Mouse (Mus musculus) layer of hippocampus, postnatal 36 days (tissue): Measurements from ENCODE around the gene Calm2. TPM values are rescaled to one million over a fixed set of nuclear protein-coding genes. Genes with fewer than 3 reads are reported as not detected.

Experiments used
- DNase-seq, 2 experiments: peaks; one replicate each; pipeline ENCODE4 v3.0.0; 2022
- total RNA-seq, 2 experiments: library from RNA; stranded (reverse); gene quantifications; 2 replicates each; pipeline ENCODE4 v1.2.3; 2021

Calm2 gene
- total RNA-seq, 2 experiments from 2014 or later, result 2,120 to 2,282 TPM

DNA sequence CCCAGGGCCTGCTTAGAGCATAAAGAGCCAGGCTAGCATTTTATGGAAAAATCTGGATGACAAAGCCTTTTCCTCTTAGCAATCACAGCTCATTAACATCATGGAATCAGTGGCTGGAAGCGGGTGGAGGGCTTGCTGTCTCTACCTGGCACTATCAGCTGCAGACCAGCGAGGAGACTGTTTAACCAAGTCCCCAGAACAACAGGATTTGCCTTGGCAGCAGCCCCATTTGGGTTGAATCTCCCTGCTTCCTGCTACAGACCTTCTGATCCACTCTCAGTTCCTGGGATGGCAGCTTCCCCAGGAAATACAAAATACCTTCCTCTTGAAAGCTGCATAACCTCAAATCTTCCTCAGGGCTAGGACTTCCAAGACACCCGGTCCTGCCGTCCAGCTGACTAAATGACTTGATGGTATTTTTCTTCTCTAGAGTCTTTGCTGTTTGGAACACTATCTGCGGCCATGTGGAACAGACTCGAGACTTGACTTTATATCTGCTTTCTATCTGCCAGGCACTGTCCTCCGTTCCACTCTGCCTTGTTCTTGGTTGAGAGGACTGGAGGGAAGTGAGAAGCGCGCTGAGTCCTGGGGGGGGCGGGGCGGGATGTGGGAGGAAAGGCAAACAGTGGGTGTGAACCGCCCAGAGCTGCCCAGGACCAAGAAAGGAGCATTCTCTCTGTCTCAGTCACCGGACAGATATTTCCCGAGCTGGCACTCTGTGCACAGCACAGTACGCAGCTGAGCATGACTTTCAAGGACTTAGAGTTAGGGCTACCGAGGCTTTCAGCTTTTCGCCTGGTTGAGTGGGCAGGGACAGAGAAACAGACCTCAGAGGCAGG, 12.4 kb upstream of the Calm2 start:
- DNase-seq, result no peak

DNA sequence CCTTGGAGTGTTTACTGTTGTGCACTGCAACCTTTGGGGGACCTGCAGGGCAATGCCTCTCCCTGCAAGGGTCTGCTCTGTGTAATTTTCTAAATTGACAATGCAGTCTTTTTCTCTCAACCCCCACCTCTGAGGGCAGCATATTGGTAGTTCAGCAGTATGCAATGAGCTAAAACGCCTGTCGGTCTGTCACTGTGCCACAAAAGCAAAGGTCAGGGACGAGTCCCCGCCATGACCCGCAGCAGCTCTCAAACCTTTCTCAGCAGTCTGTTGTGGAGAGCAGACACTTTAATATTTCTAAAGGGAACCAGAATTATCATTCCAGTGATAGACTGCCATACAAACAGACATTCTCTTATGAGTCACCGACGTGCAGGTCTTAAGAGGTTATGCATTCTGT, 11.2 kb upstream of the Calm2 start:
- DNase-seq, result no peak

DNA sequence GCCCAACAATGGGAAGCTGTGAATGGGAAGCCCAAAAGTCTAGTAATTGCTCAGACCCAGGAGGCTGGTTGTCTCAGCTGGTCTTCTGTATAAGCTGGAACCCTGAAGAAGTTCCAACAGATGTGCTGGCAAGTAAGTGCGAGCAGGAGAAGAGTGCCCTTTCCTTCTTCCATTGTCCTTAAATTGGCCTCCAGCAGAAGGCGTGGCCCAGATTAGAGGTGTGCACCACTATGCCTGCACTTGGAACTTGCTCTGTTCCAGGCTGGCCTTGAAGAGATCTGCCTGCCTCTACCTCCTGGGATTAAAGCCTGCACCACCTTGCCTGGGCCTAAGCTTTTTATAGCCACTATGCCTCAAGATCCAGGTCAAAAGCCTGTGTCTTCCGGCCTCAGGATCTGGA, 7.4 kb upstream of the Calm2 start:
- no peak for DNase-seq

DNA sequence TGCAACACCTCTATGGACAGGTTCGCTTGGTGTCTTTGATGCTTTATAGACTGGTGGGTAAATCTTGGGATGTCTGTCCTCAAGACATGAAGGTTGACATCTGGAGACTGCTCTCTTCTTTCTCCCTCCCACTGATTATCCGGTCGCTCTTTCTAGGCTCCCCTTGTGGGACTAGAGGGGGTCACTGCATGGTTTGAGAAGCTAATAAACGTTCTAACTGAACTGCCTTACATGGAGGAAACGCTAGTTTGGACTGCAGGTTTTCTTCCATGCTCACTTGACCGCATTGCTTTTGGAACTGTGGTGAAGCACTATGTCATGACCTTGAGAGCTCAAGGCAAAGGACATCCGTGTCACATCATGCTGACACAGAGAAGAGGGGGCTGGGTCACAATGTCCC, 6.6 kb upstream of the Calm2 start:
- no peak for DNase-seq

- DNase-seq, result no peak
These were observed 2.1 kb upstream of the Calm2 start for GRCm38 (mm10) chr17:87448881-87449280.

DNA sequence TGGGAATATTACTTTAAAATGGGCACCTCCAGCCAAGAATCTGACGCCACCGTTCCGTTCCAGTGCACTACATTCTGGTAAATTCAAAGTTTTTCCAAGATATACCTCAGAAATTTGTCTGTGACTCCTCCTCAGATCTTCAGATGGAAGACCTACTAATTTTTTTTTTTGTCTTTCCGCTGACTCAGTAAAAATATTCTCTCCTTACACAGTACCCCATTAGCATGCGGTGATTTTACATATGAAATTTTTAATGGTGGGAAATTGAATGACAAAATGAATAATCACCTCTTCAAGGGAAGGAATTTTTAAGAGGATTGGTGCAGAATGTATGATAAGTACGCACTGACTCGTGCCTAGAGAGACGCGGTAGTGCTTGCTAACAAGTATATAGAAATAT, 1.6 kb upstream of the Calm2 start:
- DNase-seq, result no peak

- no peak for DNase-seq
These were observed 971 bp upstream of the Calm2 start for GRCm38 (mm10) chr17:87447612-87448200.

DNA sequence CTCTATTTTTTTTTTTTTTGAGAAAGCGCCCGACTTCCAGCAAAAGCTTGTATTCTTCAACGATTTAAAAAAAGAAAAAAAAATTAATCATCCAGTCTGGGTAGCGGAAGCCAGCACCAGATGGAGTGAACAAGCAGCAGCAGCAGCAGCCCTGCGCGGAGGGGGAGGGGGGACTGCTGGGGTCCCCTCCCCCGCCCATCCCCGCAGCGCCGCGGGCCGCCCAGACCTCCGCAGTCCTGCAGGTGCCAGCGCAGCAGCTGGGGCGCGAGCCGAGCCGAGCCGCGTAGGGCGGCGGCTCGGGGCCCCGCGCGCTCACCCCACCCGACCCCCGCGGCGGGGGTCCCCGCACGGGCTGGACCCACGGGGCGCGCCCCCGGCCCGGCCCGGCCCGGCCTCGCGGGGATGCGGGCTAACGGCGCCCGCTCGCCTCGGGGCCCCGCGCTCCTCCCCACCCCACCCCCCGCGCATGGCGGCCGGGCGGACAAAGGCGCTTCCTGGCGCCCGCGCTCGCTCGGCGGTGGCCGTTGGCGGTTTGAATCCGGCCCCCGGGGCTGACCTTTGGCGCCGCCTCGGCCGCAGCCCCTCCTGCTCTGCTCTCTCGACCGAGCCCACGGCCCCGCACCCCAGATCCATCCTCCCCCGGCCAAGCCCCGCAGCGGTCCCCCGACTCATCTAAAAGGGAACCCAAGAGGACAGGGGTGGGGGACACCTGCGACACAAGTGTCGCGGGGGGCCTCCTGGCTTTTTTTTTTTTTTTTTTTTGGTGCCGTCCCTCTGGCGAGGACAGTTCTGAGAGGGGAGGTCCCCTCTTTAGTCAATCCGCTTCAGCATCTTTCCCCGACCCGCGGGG, 593 bp downstream of the Calm2 start:
- peak; percentile 73 to 74 for DNase-seq

DNA sequence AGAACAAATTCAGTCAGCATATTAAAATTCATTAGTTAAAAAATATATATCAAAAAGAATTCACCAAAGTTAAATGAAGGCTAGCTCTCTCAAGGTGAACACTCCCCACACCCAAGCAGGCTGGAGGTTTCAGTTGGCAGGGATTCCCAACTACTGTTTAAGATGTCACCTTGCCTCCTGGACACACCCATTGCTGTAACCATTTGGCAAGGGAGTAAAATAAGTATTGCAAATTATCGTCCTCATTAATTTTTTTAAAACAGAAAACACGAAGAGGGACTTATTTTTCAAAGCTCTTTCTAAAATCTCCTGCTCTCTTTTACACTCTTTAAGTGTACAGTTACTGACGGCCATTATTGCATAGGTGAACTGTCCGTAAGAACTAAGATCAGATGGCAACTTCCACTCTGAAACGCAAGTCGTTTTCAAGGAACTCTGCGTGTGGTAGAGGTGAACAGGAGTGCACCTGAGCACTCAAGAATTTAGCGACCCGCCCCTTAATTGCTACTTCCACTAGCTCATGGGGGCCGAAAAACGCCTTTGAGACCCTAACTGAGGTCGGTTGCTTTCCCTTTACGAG, 1.3 kb downstream of the Calm2 start:
- no peak for DNase-seq

DNA sequence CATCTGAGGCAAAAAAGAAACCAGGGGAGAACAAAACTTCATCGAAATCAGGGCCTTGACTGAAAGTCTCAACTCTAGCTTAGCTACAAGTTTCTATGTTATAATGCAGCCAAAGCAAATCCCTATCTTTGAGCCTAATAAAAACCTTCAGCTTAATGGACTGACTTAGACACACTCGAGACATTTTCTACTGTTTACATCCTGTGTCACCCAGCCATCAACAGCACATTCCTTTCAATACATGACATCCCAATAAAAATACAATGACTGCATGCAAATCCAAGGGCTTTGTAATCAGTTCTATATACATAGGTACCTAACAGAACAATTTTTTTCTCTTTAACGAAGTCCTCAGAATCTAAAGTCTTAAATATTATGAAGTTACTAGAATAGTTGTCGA, 2.0 kb downstream of the Calm2 start:
- no peak for DNase-seq

DNA sequence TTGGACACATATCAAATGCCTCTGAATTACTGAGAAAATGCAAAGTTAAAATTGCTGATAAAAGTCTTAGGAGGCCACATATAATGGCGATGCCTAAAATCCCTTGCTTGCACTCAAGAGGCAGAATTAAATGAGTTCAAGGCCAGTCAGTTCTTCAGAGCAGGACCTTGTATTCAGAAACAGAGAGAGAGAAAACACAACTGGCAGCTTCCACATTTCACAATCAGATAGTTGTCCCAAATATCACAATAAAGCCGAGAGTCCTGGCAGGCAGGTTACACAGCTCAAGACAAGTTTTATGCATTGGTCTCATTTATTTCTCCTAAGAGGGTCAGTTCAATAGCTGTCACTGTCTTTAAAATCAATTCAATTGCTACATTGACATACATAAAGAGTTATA, 5.2 kb downstream of the Calm2 start:
- no peak for DNase-seq

GRCm38 (mm10) chr17:87439441-87439840, 7.3 kb downstream of the Calm2 start:
- DNase-seq, result no peak

DNA sequence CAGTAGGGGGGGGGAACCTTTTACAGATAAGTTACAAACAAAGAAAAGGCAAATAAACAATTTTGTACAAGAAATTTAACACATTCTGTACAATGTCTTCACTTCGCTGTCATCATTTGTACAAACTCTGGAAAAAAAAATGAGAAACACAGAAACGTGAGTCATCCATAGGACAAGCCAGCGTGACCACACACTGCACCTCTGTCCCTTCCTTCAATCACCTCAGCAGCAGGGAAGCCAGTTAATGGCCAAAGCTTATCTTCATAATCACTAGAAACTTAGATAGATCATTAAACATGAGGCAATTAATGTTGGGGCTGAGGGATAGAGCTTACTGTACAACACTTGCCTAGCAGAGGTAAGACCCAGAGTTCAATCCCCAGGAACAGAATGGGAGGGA, 12.8 kb downstream of the Calm2 start:
- DNase-seq, result no peak

DNA sequence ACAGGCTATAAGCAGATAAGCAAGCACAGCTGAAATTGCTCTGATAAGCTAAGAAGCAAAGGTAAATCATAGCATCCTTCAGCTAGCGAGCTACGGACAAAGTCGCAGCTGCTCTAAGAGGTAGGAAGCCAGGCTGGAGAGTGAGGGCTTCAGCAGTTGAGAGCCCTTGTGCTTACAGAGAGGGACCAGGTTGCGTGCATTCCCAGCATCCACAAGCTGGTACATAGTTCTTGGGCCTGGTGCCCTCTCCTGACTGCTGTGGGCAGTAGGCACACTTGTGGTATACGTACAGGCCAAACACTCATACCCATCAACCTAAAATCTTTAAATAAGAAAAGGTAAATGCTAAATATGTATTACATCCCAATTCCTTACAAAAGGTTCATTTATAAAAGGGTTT, 14.0 kb downstream of the Calm2 start:
- no peak for DNase-seq

DNA sequence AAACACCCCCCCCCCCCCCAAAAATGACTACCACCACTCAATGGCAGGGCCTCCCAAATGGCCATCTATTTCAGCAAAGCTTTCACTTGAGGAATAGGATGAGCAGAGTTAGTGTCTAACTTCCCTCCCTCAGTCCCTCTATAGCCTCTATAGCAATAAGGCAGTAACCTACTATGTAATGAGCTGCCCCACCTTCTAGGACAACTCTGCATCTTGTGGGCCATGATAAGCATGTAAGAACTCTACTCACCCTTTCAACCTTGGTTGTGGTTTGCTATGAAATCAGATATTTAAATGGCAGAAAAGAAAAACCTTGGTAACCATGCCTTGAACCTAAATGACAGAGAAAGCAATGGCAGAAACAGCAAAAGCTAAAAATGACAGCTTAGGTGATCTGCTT, 14.4 kb downstream of the Calm2 start:
- no peak for DNase-seq

DNA sequence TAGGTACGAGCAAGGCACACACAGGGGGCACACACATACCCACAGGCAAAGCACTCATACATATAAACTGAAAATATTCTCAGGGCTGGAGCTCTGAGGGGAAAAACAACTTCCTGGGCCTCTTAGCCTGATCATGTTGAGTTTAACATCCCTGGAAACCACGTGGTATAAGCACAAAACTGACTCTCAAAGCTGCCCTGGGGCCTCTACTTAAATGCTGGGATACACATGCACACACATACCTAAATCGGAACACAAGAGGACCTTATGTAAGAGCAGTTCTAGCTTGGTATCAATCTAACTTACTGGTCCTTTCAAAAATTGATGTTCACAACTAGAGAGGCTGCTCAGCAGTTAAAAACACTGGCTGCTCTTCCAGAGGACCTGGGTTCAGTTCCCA, 17.3 kb downstream of the Calm2 start:
- DNase-seq, result no peak

GRCm38 (mm10) chr17:87427511-87427910, 19.2 kb downstream of the Calm2 start, which contains the start of gene Stpg4:
Gene Stpg4, minus strand, starts transcription at chr17:87427741.
- DNase-seq, result no peak

- no peak for DNase-seq
These were observed 28.7 kb downstream of the Calm2 start for GRCm38 (mm10) chr17:87418082-87418481.

DNA sequence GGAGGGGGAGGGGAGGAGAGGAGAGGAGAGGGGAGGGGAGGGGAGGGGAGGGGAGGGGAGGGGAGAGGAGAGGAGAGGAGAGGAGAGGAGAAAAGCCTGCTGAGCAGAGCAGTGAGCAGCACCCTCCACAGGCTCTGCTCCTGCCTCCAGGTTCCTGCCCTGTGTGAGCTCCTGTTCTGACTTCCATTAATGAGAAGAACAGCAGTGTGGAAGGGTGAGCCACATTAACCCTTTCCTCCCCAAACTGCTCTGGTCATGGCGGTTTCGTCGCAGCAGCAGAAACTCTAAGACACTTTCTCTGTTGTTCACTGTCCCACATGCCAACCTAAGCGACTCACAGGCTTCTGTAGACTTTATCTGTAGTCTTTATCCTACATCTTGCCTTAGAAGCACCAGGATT, 40.1 kb downstream of the Calm2 start:
- DNase-seq, result no peak

DNA sequence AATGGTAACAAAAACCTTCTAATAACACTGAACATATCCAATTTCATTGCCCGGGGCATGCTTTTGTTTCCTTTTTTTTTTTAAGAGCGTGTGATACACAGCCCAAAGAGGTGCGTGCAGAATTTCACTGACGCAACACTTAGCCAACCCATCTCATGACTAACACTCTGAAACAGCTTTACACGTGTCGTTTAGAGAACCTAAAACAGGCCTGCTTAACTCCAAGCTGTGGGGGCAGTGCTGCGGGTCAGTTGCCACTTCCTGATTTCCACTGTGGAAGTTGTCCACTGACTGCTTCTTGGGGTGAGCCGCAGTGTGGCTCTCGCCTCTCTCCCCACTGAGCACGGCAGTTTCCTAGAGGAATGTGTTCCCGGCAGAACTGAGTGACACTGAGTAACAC, 41.2 kb downstream of the Calm2 start:
- DNase-seq, result no peak

DNA sequence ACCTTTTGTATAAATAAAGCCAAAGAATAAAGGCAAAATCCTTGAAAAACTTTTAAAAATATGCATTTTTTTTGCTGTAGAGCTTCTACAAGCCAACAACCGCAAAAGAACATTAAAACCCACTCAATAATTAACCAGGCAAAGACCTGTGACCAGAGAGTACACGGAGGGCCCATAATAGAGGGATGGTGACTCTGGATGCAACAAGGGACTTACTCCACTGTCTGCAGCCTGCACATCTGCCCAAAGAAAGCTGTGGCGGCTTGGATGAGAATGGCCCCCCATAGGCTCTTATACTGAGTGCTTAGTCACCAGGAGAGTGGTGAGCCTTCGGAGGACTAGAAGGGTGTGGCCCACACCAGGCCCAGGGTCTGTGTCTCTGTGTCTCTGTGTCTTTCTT, 43.3 kb downstream of the Calm2 start:
- DNase-seq, result no peak

- DNase-seq, result no peak
These were observed 44.3 kb downstream of the Calm2 start for GRCm38 (mm10) chr17:87402444-87402843.

GRCm38 (mm10) chr17:87397088-87397487, 49.6 kb downstream of the Calm2 start:
- DNase-seq, result no peak
